Mouse (Mus musculus) MEL (cell line): ENCODE data around the gene Clca3a1.
"Not testable (repeated sequence)": the region's sequence is repeated elsewhere in the genome, so short reads cannot be mapped to it uniquely, and the experiment has no call there.

Source experiments
- EP300 ChIP-seq, 2 experiments: IDR thresholded peaks; 2 replicates each; pipeline ENCODE4 v1.6.1; 2011; ENCODE audit warnings: improper control_type of control experiment in 2 of 2, low read length in 2 of 2, low read depth in 1 of 2, mild to moderate bottlenecking in 1 of 2
- GATA1 ChIP-seq: IDR thresholded peaks from 2 replicates; pipeline ENCODE4 v1.6.1; 2011; ENCODE audit warnings: low read depth, low read length, improper control_type of control experiment
- MYC ChIP-seq: IDR thresholded peaks from 2 replicates; pipeline ENCODE4 v1.6.1; 2011; ENCODE audit warnings: low read depth, mild to moderate bottlenecking, low read length, improper control_type of control experiment, moderate library complexity
- RAD21 ChIP-seq: IDR thresholded peaks from 2 replicates; pipeline ENCODE4 v1.6.1; 2011; ENCODE audit warnings: mild to moderate bottlenecking, low read depth, low read length, improper control_type of control experiment

GRCm38 (mm10) chr3:144747706-144748105 lies 13.1 kb downstream of the Clca3a1 start:
- TF ChIP-seq RAD21; GATA1; MYC; EP300 (IDR thresholded peaks at IDR 0.05; ENCODE audit: low read depth in 1 of 2, low read length in 2 of 2): not testable (repeated sequence)
